Mouse (Mus musculus) G1E (cell line): ENCODE results near the gene Ubr1.

ENCODE experiments used
- CTCF ChIP-seq: IDR thresholded peaks from 2 replicates; pipeline ENCODE4 v1.5.1; 2012; ENCODE audit warnings: low read depth, low read length, inconsistent platforms, mixed read lengths
- GATA2 ChIP-seq: IDR thresholded peaks from 2 replicates; pipeline ENCODE4 v1.6.1; 2012; ENCODE audit warnings: low read depth, low read length, inconsistent platforms, borderline replicate concordance
- TAL1 ChIP-seq: conservative IDR thresholded peaks from 2 replicates; pipeline ENCODE4 v1.6.1; 2012; ENCODE audit warnings: low read depth, low read length, inconsistent platforms, mixed read lengths

DNA sequence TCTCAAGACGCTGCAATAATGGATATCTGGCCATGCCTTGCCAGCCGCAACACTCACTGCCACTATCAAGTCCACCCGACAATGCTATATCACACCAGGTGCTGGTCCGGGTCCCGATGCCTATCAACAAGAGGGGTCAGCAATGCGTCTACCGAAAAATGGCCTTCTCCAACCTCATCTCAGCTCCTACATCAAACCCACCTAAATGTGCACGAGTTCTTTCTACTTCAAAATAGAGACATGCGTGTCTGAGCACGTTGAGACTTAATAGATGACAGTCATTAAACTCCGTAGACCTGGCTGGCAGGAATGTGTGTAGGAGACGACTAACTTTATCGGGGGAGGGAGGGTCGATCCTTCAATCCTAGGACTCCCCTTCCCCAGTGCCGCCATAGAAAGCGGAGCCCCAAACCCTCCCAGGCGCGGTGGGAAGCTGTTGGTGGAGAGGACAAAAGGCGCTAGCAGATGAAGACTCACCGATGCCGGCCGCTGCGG, 423 bp downstream of the Ubr1 start:
- TF ChIP-seq CTCF = no peak
- TF ChIP-seq TAL1 = no peak
- no peak for TF ChIP-seq GATA2
